Mouse (Mus musculus) liver, adult 2 months (tissue): Measurements from ENCODE around the gene Dmrta2.

ENCODE experiments used
- CTCF ChIP-seq: fragments of 200-500 bp; IDR thresholded peaks from 2 replicates; pipeline ENCODE4 v1.5.1; 2011; ENCODE audit warnings: low read depth, low read length, control low read depth
- POLR2A ChIP-seq: fragments of 200-500 bp; IDR thresholded peaks from 2 replicates; pipeline ENCODE4 v1.6.1; 2011; ENCODE audit warnings: low read length, control low read depth; ENCODE audit not compliant: insufficient read depth; ENCODE audit errors: extremely low read depth

- TF ChIP-seq CTCF, result no peak
- no peak for TF ChIP-seq POLR2A
Measured at GRCm38 (mm10) chr4:110029446-110029845, 51.6 kb downstream of the Dmrta2 start.
